Mouse (Mus musculus) testis, postnatal 10 days (tissue): ENCODE data around the gene Hist1h2ag.

Experiments
- DNase-seq: peaks from one replicate; pipeline ENCODE4 v3.0.0; 2021; ENCODE audit warnings: low spot score

The Hist1h2ag gene

DNA sequence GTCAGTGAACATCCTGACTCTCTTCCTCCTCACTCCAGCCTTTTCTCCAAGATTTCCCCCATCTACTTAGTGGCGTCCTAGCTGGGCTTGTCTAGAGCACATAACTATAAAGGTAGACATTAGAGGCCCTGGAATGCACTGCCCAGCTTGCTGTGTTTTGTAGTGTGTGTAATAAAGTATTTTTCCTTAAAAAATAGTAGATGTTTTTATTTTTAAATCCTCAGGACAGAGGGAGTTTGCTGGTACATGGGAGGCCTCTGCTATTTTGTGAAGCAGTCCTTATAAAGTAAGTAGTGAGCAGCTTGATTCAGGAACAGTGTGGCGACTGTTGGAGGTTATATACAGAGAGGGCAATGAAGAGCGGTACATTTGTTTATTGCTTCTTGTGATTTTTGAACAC is 34.0 kb downstream of the Hist1h2ag start:
- DNase-seq, result no peak

DNA sequence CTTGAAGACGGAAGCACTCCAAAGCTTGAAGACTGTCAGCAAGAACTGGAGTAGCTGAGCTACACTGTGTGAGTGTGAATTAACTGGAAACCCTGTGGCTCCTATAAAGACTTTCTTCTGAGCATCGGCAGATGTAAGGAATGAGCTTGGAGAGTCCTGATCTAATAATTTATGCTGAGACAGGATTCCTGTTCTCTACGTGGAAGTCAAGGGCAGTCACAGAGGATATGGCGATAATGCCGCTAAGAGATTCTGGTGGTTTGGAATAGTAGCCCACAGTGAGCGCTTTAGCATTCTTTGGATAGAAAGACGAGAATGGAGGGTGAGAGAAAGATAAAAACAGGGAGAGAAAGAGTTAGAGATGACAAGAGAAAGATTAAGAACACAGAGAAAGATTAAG is 34.9 kb downstream of the Hist1h2ag start:
- no peak for DNase-seq

DNA sequence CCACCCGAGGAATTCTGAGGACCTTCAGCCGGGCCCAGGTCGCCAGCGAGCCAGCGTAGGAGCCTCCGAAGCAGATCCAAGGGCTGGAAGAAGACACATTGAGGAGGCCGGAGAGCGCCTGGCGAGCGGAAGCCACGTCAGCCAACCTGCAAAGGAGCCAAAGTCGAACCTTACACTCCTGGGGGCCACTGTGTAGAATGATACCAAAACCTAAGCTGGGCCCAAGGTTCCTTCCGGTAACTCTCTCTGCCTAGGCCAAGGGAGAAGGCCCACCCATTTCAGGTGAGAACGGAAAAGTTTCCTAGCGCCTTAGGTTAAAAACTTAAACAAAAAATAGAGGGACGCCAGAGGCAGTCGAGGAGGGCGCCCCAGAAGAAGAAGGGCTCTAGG is 35.6 kb downstream of the Hist1h2ag start:
- DNase-seq, result no peak

DNA sequence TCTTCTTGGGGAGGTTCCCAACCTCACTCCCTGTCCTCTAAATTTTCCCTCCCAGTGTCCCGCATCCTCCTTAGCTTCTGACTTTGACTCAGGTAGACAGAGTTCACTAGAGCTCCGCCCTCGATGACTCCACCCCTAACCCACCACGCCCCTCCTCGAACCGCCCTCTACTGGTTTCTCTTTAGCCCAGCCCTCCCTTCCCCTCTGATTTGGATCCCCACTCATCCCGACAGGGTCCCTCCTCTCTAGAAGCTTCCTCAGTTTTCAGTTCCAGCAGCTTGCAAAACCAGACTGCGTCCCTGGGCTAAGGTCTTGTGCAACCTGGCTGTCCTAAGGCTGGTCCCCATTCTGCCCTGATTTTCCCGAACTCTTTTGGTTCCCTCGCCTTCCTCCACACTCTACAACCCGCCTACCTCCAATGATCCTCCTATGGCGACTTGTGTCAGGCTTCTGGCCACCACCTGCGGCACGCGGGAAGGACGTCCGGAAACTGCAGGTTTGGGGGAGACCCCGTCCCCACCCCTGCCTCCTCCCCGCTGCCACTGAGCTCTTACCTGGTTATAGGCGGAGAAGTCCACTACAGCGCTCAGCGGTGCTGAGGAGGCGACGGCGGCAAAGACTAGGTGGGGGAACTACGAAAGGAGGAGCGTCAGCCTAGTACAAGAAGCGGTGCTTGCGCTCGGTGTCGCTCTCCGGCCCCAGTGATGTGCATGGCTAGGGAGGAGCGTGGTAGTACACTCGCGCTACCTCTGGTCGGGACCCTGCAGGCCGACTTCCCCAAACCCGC is 36.2 kb downstream of the Hist1h2ag start:
- DNase-seq, result peak; percentile 61

DNA sequence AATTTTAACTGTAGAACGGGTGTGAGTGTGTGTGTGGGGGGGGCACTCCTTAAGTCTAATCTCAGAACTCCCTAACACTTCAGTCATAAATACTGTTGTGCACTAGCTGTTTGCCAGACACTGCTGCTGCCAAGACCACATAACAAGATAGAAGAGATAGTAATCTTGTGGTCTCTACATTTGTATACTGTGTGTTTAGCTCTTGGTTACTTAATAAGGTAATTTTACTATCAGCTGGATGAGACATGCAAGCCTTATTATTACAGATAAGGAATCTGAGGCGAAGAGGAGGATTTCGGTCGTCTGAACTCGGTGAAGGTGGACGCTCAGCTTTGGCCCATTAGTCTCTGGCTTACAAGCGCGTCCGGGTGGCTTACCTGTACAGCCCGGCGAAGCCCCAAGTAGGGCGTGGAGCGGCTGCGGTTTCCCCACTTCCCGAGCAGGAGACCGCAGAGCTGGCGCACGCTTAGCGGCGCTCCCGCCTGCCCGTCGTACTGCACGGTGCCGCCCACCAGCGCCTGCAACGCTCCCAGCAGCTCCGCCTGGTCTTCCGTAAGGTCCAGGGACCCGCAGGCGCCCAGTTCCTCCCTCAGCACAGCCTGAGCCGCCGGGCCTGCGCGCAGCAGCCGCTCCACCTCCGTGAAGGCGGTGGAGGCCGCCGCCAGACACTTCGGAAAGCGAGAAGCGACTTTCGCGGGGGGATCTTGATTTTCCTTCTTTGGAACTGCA is 37.0 kb downstream of the Hist1h2ag start:
- peak; percentile 58 for DNase-seq

DNA sequence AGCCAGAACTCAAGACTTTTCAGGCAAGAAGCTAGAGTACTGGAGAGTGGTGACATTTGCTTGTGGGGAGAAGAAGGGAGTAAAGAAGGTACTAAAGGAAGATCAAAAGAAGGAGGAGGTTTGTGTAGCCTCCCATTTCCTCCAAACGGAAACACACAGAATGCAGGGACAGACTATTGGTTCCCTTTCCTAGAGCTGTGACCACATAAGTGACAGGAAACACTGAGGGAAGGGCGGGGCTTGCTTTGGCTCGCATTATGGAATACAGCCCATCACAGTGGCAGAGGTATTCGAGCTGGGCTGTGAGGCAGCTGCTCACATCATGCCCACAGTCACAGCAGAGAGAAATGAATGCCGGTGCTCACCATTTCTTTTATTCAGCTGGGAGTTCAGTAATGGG is 40.9 kb downstream of the Hist1h2ag start:
- DNase-seq, result no peak

DNA sequence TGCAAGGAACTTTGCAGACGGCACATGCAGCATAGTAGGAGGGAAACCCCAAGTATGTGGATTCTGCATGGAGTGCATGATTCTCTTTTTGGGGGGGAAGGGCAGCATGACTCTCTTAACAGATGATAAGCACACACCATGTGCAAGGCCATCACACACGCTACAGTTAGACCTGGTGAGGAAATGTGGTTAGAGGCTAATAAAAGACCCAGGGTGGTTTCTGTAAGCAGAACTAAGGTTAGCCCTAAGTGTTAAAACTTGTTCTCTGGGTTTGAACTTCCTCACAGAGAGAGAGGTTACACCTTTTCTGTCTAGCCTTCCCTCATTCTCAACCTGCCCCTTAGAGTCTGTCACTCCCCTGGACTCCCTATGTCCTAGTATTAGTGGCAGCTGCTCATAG is 41.4 kb downstream of the Hist1h2ag start:
- DNase-seq, result no peak

DNA sequence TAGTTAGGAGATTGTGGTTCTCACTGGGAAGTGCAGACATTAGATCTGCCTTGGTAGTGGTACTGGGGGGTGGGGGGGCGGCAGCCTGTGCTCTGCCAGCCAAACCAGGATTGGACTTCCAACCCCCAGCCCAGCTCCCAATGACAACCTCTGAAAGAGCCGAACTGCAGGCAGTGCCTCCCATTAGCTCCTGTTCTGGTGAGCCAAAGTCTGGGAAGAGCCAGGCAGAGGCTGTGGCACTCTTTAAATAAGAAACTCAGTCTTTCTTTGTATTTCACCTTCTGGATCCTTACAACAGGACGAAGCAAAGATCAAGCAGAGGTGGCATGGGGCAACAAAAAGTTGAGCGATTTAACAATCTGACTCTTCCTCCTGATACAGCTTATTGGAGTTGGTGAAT is 43.6 kb downstream of the Hist1h2ag start:
- no peak for DNase-seq

DNA sequence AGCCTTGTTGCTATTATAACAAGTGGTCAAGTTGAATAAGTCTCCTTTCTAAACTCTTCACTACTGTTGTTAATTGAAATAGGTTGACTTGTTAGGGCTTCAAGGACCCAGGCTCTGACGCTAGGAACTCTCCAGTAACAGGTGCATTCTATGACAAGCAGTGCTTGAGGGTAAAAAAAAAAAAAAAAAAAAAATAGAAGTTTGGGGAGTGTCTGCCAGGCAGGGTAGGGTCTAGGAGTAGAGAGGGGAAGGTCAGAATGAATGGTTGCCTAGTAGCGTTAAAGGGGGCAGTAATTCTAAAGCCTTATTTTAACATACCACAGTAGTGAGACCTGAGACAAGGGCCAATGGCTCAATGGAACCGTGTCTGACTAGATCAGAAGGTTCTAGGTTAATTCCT is 44.3 kb downstream of the Hist1h2ag start:
- no peak for DNase-seq

DNA sequence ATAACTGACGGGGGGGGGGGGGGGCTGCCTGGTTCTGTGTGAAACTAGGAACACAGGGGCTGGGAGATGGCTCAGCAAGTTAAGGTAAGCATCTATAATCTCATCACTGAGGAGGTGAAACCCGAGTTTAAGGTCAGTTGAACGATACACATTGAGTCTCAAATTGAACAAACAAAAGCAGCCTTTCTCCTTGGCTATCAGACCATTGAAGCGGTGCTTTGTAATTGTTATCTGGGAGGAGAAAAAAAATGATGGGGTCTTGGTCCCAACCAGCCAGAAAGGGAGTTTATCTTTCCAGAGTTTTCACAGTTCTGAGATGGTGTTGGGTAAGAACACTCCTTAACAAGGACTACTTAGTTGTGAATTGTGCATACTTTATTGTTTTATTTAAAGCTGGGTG is 44.9 kb downstream of the Hist1h2ag start:
- DNase-seq, result no peak

DNA sequence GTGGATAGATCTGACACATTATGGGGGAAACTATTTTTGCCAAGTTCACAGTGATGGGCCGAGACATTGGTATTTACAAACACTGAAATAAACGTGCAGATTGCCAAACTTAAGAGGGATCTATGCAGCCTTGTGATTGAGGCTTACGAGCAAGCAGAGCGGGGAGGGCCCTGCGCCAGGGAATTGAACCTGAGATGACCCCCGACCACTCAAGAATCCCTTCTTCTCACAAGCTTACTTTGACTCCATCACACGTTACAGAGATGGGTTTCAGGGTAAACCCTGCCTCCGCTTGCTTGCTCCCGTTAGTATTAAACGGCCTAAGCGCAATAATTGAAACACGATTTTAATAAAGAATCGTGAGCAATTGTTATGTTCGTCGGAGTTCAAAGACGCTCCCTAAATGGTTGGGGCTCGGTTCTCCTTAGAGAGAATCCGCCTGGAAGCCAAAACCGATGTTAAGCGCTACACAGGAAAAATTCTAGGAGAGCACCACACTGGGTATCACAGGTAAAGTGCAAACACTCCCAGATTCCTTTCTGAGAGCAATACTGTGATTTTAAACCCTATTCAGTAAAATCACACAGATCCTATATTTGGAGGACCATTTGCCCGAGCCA is 45.4 kb downstream of the Hist1h2ag start:
- no peak for DNase-seq

DNA sequence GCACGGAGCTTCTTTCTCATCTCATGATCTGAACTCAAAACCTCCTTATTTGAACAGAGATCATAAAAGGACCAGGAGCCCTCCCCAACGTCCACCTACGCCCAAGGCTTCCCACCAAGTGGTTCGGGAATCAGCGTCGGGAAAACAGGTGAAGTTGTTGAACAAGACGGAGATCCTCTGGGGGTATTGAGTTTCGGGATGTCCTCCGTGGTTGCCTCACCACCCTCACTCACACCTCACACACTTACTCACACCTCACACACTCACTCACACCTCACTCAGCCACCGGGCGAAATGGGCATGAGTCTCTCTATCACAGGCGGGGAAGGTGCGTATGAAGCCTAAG is 45.9 kb downstream of the Hist1h2ag start:
- DNase-seq, result no peak

DNA sequence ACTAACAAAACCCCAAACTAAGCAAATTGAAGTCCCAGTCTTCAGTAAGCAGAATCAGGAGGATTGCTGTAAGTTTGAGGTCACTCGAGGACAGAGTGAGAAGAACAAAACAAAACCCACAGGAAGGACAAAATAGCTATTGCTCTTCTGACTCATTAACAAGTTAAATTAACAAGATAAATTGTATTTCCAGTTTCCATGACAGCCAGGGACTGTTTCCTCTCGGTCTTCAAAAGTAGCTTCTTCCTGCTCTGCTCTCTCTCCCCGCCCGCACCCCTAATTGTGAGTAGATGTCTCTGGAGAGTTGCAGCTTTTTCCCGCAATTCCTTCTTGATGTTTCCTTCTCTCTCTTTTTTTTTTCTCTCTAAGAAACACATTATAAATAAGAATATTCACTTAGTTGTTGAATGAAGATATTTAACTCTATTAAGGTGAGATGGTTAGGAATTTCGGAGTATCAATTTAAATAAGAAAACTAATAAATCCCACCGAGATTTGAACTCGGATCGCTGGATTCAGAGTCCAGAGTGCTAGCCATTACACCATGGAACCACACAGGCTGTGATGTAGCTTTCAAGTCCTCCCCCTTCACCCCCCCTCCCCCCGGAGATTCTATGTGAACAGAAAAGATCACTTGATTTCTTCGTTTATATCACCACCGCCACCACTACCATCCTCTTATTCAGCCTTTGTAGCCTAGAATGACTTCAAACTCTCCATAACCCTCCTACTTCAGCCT is 46.5 kb downstream of the Hist1h2ag start:
- no peak for DNase-seq

DNA sequence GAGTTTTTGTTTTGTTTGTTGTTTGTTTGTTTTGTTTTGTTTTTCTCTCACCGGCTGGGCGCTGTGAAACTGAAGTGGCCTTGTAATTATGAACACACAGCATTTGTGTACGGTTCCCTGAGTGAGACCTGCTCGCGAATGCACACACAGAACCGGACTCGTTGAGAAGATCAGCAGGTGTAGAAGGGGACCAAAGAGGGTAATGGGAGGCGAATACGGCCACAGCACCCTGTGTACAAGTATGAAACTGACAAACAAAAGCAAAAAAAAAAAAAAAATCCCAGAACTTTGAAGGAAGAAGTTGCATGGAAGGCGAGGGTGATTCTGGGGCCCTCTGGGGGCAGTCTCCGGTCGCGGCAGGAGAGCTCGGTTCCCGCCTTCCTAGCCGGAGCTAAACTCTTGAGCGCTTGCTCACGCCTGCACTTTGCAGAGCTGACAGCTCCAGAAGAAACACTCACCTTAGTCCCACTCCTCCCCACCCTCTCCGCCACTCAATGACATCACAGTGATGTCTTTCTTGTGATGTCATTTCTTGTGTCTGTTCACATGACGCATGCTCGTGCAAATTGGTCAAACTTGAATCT is 47.3 kb downstream of the Hist1h2ag start:
- no peak for DNase-seq

DNA sequence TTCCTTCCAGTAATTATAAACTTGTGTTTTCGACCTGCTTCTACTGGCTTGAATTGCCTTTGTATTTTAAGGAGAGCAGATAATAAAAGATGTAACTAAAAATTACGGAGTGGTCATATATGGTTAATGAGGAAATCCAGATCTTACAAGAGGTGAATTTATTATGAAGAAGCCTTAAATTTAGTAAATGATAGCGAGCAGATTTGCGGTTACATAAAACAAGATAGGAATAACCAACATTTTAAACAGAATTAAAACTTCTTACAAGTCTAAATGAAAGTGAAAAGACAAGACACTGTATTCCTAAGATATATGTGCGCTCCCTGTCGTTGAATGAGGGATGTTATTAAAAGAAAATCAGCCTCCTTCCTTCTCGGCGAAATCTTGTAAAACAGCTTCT is 47.8 kb downstream of the Hist1h2ag start:
- DNase-seq, result no peak

DNA sequence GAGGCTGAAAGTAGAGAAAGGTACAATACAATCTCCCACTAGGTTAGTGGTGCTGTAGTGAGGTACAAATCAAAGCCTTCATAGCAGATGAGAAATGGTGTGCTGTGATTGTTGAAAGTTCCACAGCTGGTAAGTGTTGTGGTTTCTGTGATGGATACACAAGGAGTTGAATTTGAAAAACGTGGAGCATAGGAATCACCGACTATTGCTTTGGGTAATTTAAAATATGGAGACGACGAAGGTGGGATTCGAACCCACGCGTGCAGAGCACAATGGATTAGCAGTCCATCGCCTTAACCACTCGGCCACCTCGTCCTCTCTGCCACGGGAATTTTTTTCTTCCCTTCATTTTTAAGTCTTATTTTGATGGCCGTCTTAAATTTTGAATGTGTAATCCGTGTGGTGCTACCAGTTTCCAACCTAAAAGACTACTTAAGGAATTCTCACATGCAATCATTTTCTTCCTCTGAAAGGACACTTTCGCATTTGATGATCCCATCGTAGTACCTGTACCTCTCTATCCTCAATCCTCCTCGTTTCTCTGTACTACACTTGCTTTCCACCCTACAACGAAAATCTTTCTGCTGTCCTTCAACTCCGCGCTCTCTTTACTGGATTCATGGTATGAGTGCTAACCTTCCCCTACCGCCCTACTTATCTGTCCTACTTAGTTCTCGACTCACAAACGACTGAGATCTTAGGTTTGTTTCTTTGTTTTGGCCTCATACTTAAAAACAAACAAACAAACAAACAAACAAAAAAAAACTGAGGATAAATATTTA is 48.6 kb downstream of the Hist1h2ag start:
- no peak for DNase-seq

DNA sequence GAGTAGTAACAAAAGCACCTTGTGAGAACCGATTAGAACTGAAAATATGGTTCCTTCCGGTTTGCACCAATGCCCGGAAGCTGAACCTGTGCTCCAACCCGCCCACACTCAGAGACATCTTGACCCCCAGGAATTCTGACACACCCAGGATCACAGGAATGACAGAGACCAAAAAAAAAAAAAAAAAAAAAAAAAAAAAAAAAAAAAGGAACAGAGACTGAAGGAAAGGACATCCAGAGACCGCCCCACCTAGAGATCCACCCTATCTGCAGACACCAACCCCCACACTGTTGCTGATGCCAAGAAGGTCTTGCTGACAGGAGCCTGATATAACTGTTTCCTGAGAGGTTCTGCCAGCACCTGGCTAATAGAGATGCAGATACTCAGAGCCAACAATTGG is 50.2 kb downstream of the Hist1h2ag start:
- no peak for DNase-seq
